Mouse (Mus musculus): ENCODE results near the gene Agap1.

Gene Agap1

GRCm38 (mm10) chr1:89714165-89714980 lies 259.8 kb downstream of the Agap1 start:
- peak; percentile 31 for DNase-seq (ENCODE audit: low spot score)

- DNase-seq (ENCODE audit: low spot score), result no peak
Observed at GRCm38 (mm10) chr1:89716234-89716633, 261.6 kb downstream of the Agap1 start.

- DNase-seq (ENCODE audit: low spot score), result no peak
Observed at GRCm38 (mm10) chr1:89717100-89717499, 262.5 kb downstream of the Agap1 start.

GRCm38 (mm10) chr1:89718782-89719403 lies 264.3 kb downstream of the Agap1 start:
- DNase-seq (ENCODE audit: low spot score), result no peak

- peak; percentile 78 for DNase-seq (ENCODE audit: low spot score)
Observed at GRCm38 (mm10) chr1:89724141-89724540, 269.5 kb downstream of the Agap1 start.

- DNase-seq (ENCODE audit: low spot score), result peak; percentile 17
Observed at GRCm38 (mm10) chr1:89724555-89724954, 269.9 kb downstream of the Agap1 start.

GRCm38 (mm10) chr1:89724957-89725356 lies 270.4 kb downstream of the Agap1 start:
- DNase-seq (ENCODE audit: low spot score), result no peak

- no peak for DNase-seq (ENCODE audit: low spot score)
Observed at GRCm38 (mm10) chr1:89728481-89728880, 273.9 kb downstream of the Agap1 start.

GRCm38 (mm10) chr1:89730589-89731195 lies 276.1 kb downstream of the Agap1 start:
- DNase-seq (ENCODE audit: low spot score), result no peak

GRCm38 (mm10) chr1:89734368-89734767 lies 279.8 kb downstream of the Agap1 start:
- no peak for DNase-seq (ENCODE audit: low spot score)

- DNase-seq (ENCODE audit: low spot score), result no peak
Observed at GRCm38 (mm10) chr1:89735146-89735545, 280.5 kb downstream of the Agap1 start.

GRCm38 (mm10) chr1:89736021-89736420 lies 281.4 kb downstream of the Agap1 start:
- DNase-seq (ENCODE audit: low spot score), result no peak

GRCm38 (mm10) chr1:89739067-89739774 lies 284.6 kb downstream of the Agap1 start:
- no peak for DNase-seq (ENCODE audit: low spot score)

GRCm38 (mm10) chr1:89739775-89740099 lies 285.1 kb downstream of the Agap1 start:
- DNase-seq (ENCODE audit: low spot score), result no peak

GRCm38 (mm10) chr1:89742359-89742758 lies 287.8 kb downstream of the Agap1 start:
- no peak for DNase-seq (ENCODE audit: low spot score)

- no peak for DNase-seq (ENCODE audit: low spot score)
Observed at GRCm38 (mm10) chr1:89746171-89746570, 291.6 kb downstream of the Agap1 start.

GRCm38 (mm10) chr1:89749666-89750065 lies 295.1 kb downstream of the Agap1 start:
- DNase-seq (ENCODE audit: low spot score), result no peak

GRCm38 (mm10) chr1:89750495-89750894 lies 295.9 kb downstream of the Agap1 start:
- DNase-seq (ENCODE audit: low spot score), result peak; percentile 26

- peak; percentile 70 for DNase-seq (ENCODE audit: low spot score)
Observed at GRCm38 (mm10) chr1:89750921-89751320, 296.3 kb downstream of the Agap1 start.

- DNase-seq (ENCODE audit: low spot score), result no peak
Observed at GRCm38 (mm10) chr1:89751344-89751743, 296.7 kb downstream of the Agap1 start.

GRCm38 (mm10) chr1:89752659-89753058 lies 298.1 kb downstream of the Agap1 start:
- DNase-seq (ENCODE audit: low spot score), result no peak

- DNase-seq (ENCODE audit: low spot score), result no peak
Observed at GRCm38 (mm10) chr1:89755358-89755757, 300.8 kb downstream of the Agap1 start.

- no peak for DNase-seq (ENCODE audit: low spot score)
Observed at GRCm38 (mm10) chr1:89756387-89756786, 301.8 kb downstream of the Agap1 start.
